Mouse (Mus musculus): ENCODE measurements around the gene Samt4. TPM values are rescaled to one million over a fixed set of nuclear protein-coding genes. Genes with fewer than 3 reads are reported as not detected.
"Not testable (repeated sequence)": the region's sequence is repeated elsewhere in the genome, so short reads cannot be mapped to it uniquely, and the experiment has no call there.

Samt4 gene
- not detected for total RNA-seq (2021)
- long read RNA-seq, experiment 1: 0 reads
- long read RNA-seq, experiment 2: 0 reads

GRCm38 (mm10) chrX:154481702-154482101, at the start of gene Samt4:
Gene Samt4, plus strand, starts transcription at chrX:154482002.
- intact Hi-C loops (cut with DNase I; ENCODE audit: low total_unique reads): no loop called here
- DNase-seq: no peak

DNA sequence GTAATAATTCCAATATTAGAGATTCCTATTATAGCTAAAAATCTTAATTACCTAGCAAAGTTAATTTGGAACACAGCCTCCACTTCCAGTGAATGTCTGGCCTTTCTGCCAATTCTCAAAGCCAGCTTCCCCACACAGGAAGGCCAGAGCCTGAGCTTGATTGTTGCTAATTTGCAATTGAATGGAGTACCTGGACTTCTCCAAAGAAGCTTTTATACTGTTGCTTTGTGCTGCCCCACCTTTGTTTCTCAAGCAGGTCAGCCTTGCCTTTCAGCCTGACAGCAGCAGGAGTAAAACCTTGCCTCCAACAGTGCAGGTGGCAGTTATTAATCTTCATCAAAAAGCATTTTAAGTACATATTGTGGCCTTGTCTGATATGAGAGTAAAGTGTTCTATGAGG, 38.1 kb upstream of the Samt4 start:
- intact Hi-C loops (cut with DNase I; ENCODE audit: low total_unique reads); DNase-seq: not testable (repeated sequence)

DNA sequence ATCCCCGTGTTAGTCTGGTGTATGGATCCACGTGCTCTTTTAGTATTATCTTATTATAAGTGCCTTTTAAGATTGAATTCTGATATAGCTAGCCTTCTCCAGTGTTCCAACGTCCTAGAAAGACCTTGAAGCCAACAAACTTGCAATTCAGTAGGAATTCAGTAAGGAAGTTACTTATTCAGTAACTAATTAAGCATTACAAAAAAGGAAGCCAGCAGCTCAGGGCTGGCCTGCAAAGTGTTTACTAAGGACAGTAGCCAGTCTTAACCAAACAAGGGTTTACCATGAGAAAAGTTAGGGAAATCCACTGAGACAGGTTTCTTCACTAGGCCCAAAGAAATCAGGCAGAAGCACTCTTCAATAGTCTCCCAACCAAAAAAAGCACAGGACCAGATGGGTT, 13.4 kb upstream of the Samt4 start:
- intact Hi-C loops (cut with DNase I; ENCODE audit: low total_unique reads); DNase-seq: not testable (repeated sequence)

Other genes starting within 250 kb of the Samt4 start
- not detected for gene 4930524N10Rik, start 138.6 kb upstream of the Samt4 start, total RNA-seq (2021)
- not detected for gene Samt2, start 97.4 kb downstream of the Samt4 start, total RNA-seq (2021)